ENCODE assay signal across 8 mouse cellular contexts in the genomic region with DNA sequence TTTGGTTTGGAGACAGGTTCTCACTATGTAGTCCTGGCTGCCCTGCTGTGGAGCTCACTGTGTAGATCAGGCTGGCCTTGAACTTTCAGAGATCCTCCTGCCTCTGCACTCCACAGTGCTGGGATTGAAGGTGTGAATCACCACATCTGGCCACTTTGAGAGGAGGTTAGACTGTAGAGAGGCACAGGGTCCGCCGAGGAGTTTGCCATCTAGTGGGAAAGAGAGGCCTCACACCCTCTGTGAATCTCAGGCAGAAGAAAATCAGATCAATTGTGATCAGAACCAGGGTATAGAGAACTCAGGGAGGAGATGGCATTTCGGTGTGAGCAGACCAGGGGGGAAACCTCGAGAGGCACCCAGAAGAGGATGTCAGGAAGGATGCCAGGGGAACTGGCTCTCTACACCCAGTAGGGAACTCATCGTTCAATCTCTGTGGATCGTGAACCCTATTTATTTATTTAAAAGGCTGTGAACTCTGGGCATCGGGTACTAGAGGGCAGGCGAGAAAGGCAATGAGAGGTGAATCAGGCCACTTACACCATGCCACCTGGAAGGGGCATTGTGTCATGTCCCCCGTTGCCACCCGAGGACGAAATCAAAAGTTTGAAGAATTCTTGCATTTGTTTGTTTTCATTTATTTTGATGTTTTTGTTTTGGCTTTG. TPM values are rescaled to one million over a fixed set of nuclear protein-coding genes. Genes with fewer than 3 reads are reported as not detected.
A peak's percentile ranks its signal among the peaks of the same experiment; 100 is the strongest.
DNase-seq lines count a peak whose midpoint lies in the region; ATAC-seq lines count a peak whose summit lies in the region.

No protein-coding gene starts in this region.

- no peaks in the 10 kb centered on the region for H3K9me3 ChIP-seq in kidney, embryonic 16.5 days (ENCODE audit: low read length)

- H3K27ac ChIP-seq in kidney, embryonic 16.5 days (ENCODE audit: low read length), result no peak overlapping the region

- H3K4me2 ChIP-seq in kidney, embryonic 16.5 days (replicated peaks; ENCODE audit: low read depth, low read length), result no peak overlapping the region

- no peak overlapping the region for H3K4me3 ChIP-seq in kidney, embryonic 16.5 days (ENCODE audit: low read length)

- no peak for ATAC-seq in kidney, embryonic 16.5 days (ENCODE audit: low FRiP score, low TSS enrichment)

- H3K4me1 ChIP-seq in kidney, embryonic 16.5 days (ENCODE audit: insufficient read depth, low read length), result peaks cover 14% of the 10 kb centered on the region; the same call in 1 of the 2 replicates

- no peak overlapping the region for H3K9ac ChIP-seq in kidney, embryonic 16.5 days (replicated peaks; ENCODE audit: low read length)

- peaks cover 24% of the 10 kb centered on the region for H3K27me3 ChIP-seq in kidney, embryonic 16.5 days (ENCODE audit: insufficient read depth, low read length)

- peak; percentile 23 for DNase-seq in kidney, adult 11 months
- DNase-seq in A20 (ENCODE audit: low read depth, low spot score) (peak; percentile 53), ES-CJ7 (ENCODE audit: low read depth, low spot score) (peak; percentile 72)
- peak; percentile 56 for DNase-seq in kidney, adult 9 months
- no peak for DNase-seq in frontal cortex, postnatal 10 days (ENCODE audit: low spot score in 2 of 2)
- DNase-seq in Muller cell, postnatal 12 days (ENCODE audit: inconsistent ontology term), result no peak
- no peak for DNase-seq in gastrocnemius, postnatal 36 days

- H3K36me3 ChIP-seq in kidney, embryonic 16.5 days (ENCODE audit: insufficient read depth, low read length), result no peaks in the 10 kb centered on the region

- intact Hi-C loops in gastrocnemius, postnatal 36 days (cut with DNase I), result loop anchor here (5.0 kb wide), 1 partner anchor 87 kb away; no protein-coding TSS in a partner anchor

- WGBS in kidney, embryonic 16.5 days, result 65% methylated on average over 11 of the region's 11 CpGs

RNA-seq across cellular contexts. Expression of a gene that starts 14.4 kb away (rescaled TPM):
- polyA plus RNA-seq in kidney, embryonic 16.5 days (2015; fragmentation: Nextera tagmentation; extraction: Ambion mirVana), result 8.3 and 8.5 TPM in 2 replicates
- total RNA-seq in gastrocnemius, postnatal 36 days (2021), result 10 to 100 TPM; 62.4 to 79.9 TPM

RNA-seq across cellular contexts. Expression of a gene that starts 26.1 kb away (rescaled TPM):
- polyA plus RNA-seq in kidney, embryonic 16.5 days (2015; fragmentation: Nextera tagmentation; extraction: Ambion mirVana), result 7.6 and 8.6 TPM in 2 replicates
- total RNA-seq in gastrocnemius, postnatal 36 days (2021), result under 1 TPM; 0.33 to 0.49 TPM

RNA-seq across cellular contexts. Expression of a gene that starts 39.4 kb away (rescaled TPM):
- 134 and 139 TPM in 2 replicates for polyA plus RNA-seq in kidney, embryonic 16.5 days (2015; fragmentation: Nextera tagmentation; extraction: Ambion mirVana)
- 10 to 100 TPM; 26.9 to 30.0 TPM for total RNA-seq in gastrocnemius, postnatal 36 days (2021)

RNA-seq across cellular contexts. Expression of a gene that starts 40.1 kb away (rescaled TPM):
- polyA plus RNA-seq in kidney, embryonic 16.5 days (2015; fragmentation: Nextera tagmentation; extraction: Ambion mirVana), result 33.3 and 38.7 TPM in 2 replicates
- 10 to 100 TPM; 25.4 to 27.3 TPM for total RNA-seq in gastrocnemius, postnatal 36 days (2021)

RNA-seq across cellular contexts. Expression of a gene that starts 45.3 kb away (rescaled TPM):
- 26.3 and 27.0 TPM in 2 replicates for polyA plus RNA-seq in kidney, embryonic 16.5 days (2015; fragmentation: Nextera tagmentation; extraction: Ambion mirVana)
- total RNA-seq in gastrocnemius, postnatal 36 days (2021), result 1 to 10 TPM; 9.7 to 9.8 TPM

Comparison
In these comparisons a context has a peak if more than half of its experiments do, and no peak if none do; other contexts are left out.
1. DNase-seq: peak in kidney, adult 11 months (single experiment), A20 (single experiment), ES-CJ7 (single experiment) and kidney, adult 9 months (single experiment); none in frontal cortex, postnatal 10 days (0 of 2), Muller cell, postnatal 12 days (single experiment) and gastrocnemius, postnatal 36 days (0 of 2).